ENCODE assay signal across 13 mouse cellular contexts in the genomic region with DNA sequence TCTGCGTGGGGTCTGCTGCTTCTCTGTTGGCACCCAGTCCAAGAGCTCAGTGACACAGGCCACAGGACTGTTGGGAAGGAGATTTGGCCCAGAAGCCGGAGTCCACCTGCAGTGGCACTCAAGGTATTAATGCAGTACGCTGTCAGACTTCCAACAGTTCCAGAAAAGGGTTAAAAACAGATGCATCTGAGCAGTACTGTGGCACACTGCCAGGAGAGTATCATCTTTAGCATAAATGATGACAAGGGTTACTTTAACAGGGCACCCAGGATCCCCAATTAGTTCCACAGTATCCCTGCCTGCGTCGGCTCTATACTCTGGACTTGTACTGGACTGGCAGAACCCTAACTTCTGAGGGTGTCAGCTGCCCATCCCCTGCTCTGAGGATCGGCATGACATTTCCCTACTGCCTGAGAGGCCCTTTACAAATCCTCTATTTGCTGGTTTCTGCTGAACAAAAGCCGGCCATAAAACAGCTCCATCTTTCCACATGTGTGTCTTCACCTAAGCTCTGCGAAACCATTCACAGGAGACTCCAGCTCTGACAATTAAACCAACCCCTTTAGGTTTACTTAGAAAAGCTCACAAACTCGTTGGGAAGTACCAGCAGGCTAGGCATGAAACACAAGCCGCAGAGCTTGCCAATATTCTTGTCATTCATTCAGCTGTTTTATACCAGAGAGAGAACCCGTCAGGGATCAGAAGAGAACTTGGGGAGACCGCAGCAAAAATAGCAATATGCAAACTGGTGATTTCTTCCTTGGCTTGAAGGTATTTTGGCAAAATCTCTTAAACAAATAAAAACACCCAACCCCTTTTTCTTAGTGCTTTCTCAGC. TPM values are rescaled to one million over a fixed set of nuclear protein-coding genes. Genes with fewer than 3 reads are reported as not detected.
DNase-seq lines count a peak whose midpoint lies in the region; ATAC-seq lines count a peak whose summit lies in the region.
"Had no signal": no experiment of that assay in that cellular context is flagged by ENCODE, and none has a peak within 500 bp of the region (broad histone marks: within the 10 kb centered on the region; RNA-seq: fewer than 3 reads in every experiment).

No protein-coding gene starts in this region.

- peaks cover 4% of the 10 kb centered on the region for H3K4me1 ChIP-seq in embryonic facial prominence, embryonic 14.5 days (ENCODE audit: control insufficient read depth, insufficient read depth, low read length)
- peaks cover 9% of the 10 kb centered on the region for H3K4me1 ChIP-seq in embryonic facial prominence, embryonic 10.5 days
- H3K4me1 ChIP-seq in neural tube, embryonic 13.5 days (replicated peaks), result peaks cover 69% of the 10 kb centered on the region

- ATAC-seq in embryonic facial prominence, embryonic 14.5 days (ENCODE audit: low read depth), result no peak; the same call in 1 of the 2 replicates
- 0 out of 2 replicates have a peak, but pooled peaks have one; percentile 46 for ATAC-seq in neural tube, embryonic 13.5 days (ENCODE audit: low read depth)
- ATAC-seq in erythroblast, adult 5-6 weeks (replicated peaks; ENCODE audit: low FRiP score, poor library complexity, severe bottlenecking), result no peak

- WGBS in embryonic facial prominence, embryonic 14.5 days, result 69% methylated on average over 12 of the region's 12 CpGs
- WGBS in embryonic facial prominence, embryonic 10.5 days, result 88% methylated on average over 12 of the region's 12 CpGs
- 44% methylated on average over 12 of the region's 12 CpGs for WGBS in neural tube, embryonic 13.5 days

- no peak overlapping the region for H3K9ac ChIP-seq in embryonic facial prominence, embryonic 14.5 days (ENCODE audit: low read depth, low read length)
- peak overlapping the region; percentile 32; the same call in 1 of the 2 replicates for H3K9ac ChIP-seq in neural tube, embryonic 13.5 days

- H3K27me3 ChIP-seq in embryonic facial prominence, embryonic 14.5 days (replicated peaks; ENCODE audit: control insufficient read depth, insufficient read depth, low read length), result no peaks in the 10 kb centered on the region
- no peaks in the 10 kb centered on the region for H3K27me3 ChIP-seq in embryonic facial prominence, embryonic 10.5 days (replicated peaks; ENCODE audit: low read depth, poor library complexity, severe bottlenecking)
- no peaks in the 10 kb centered on the region for H3K27me3 ChIP-seq in neural tube, embryonic 13.5 days

- no peak overlapping the region for H3K27ac ChIP-seq in embryonic facial prominence, embryonic 14.5 days (replicated peaks; ENCODE audit: low read depth, low read length)
- H3K27ac ChIP-seq in embryonic facial prominence, embryonic 10.5 days (replicated peaks), result no peak overlapping the region
- H3K27ac ChIP-seq in neural tube, embryonic 13.5 days (replicated peaks), result peak overlapping the region; percentile 67

- H3K9me3 ChIP-seq in embryonic facial prominence, embryonic 14.5 days (ENCODE audit: control insufficient read depth, low read length), result no peaks in the 10 kb centered on the region
- H3K9me3 ChIP-seq in embryonic facial prominence, embryonic 10.5 days, result no peaks in the 10 kb centered on the region
- H3K9me3 ChIP-seq in neural tube, embryonic 13.5 days, result no peaks in the 10 kb centered on the region

- peak; percentile 35 for DNase-seq in embryonic facial prominence, embryonic 14.5 days (ENCODE audit: low spot score)
- no peak for DNase-seq in embryonic facial prominence, embryonic 10.5 days (ENCODE audit: low spot score)
- DNase-seq in neural tube, embryonic 10.5 days (ENCODE audit: extremely low spot score, low spot score), result no peak
- DNase-seq in cerebellum, postnatal 25 days, result peak; percentile 39 to 46
- peak; percentile 72 for DNase-seq in naive thymus-derived CD4-positive, alpha-beta T cell, adult 2 months (ENCODE audit: low read depth)
- no peak for DNase-seq in ovary, adult 18-20 months (ENCODE audit: low spot score)
- DNase-seq: adrenal gland, postnatal 10 days; B cell, adult 2 months; kidney, adult 9 months; liver; retina, postnatal 1 day had no signal

- no peak overlapping the region for H3K4me3 ChIP-seq in embryonic facial prominence, embryonic 14.5 days (ENCODE audit: low read depth, low read length)
- H3K4me3 ChIP-seq in embryonic facial prominence, embryonic 10.5 days, result no peak overlapping the region
- H3K4me3 ChIP-seq in neural tube, embryonic 13.5 days, result no peak overlapping the region

- no peak overlapping the region for H3K4me2 ChIP-seq in embryonic facial prominence, embryonic 14.5 days (ENCODE audit: low read depth, low read length)
- peak overlapping the region; percentile 26 for H3K4me2 ChIP-seq in neural tube, embryonic 13.5 days

- H3K36me3 ChIP-seq in embryonic facial prominence, embryonic 14.5 days (ENCODE audit: control insufficient read depth, insufficient read depth, low read length), result peaks cover 7% of the 10 kb centered on the region; the same call in 1 of the 2 replicates
- peaks cover 51% of the 10 kb centered on the region for H3K36me3 ChIP-seq in embryonic facial prominence, embryonic 10.5 days (replicated peaks)
- H3K36me3 ChIP-seq in neural tube, embryonic 13.5 days, result peaks cover 25% of the 10 kb centered on the region

RNA-seq across cellular contexts. Expression of a gene that starts 26.7 kb away (rescaled TPM):
- 18.8 and 20.0 TPM in 2 replicates for polyA plus RNA-seq in embryonic facial prominence, embryonic 14.5 days (2014; fragmentation: Nextera tagmentation; extraction: Ambion mirVana)
- 16.3 TPM in 2 replicates for polyA plus RNA-seq in embryonic facial prominence, embryonic 10.5 days (2016; fragmentation: Nextera tagmentation; extraction: Ambion mirVana)
- polyA plus RNA-seq in neural tube, embryonic 13.5 days (2015; fragmentation: Nextera tagmentation; extraction: Ambion mirVana), result 29.3 and 32.2 TPM in 2 replicates
- total RNA-seq in erythroblast, adult 5-6 weeks (2015; ENCODE audit: low replicate concordance), result 13.4 and 28.6 TPM in 2 replicates
- total RNA-seq in erythroblast, adult 5-6 weeks (2017; ENCODE audit: low replicate concordance), result 1.4 and 3.3 TPM in 2 replicates

Comparison
In these comparisons a context has a peak if more than half of its experiments do, and no peak if none do; other contexts are left out.
1. DNase-seq: peak in embryonic facial prominence, embryonic 14.5 days (single experiment), cerebellum, postnatal 25 days (2 of 2) and naive thymus-derived CD4-positive, alpha-beta T cell, adult 2 months (single experiment); none in embryonic facial prominence, embryonic 10.5 days (single experiment), neural tube, embryonic 10.5 days (single experiment) and ovary, adult 18-20 months (single experiment).